Mouse (Mus musculus) liver, embryonic 14.5 days (tissue): ENCODE data around the gene Emcn.

Experiments used
- CTCF ChIP-seq: IDR thresholded peaks from 2 replicates; pipeline ENCODE4 v1.5.1; 2016; ENCODE audit warnings: antibody characterized with exemption, low read depth, control low read depth
- EP300 ChIP-seq: IDR thresholded peaks from 2 replicates; pipeline ENCODE4 v1.6.1; 2016; ENCODE audit warnings: antibody characterized with exemption, low read depth

GRCm38 (mm10) chr3:137312540-137312939 lies 28.3 kb upstream of the Emcn start:
- TF ChIP-seq CTCF (no peak), EP300 (no peak)
